Mouse (Mus musculus): ENCODE results near the gene 2700049A03Rik. TPM values are rescaled to one million over a fixed set of nuclear protein-coding genes. Genes with fewer than 3 reads are reported as not detected.
A peak's percentile ranks its signal among the peaks of the same experiment; 100 is the strongest.

2700049A03Rik gene
- polyA plus RNA-seq, 1 experiment: 1.7 TPM

DNA sequence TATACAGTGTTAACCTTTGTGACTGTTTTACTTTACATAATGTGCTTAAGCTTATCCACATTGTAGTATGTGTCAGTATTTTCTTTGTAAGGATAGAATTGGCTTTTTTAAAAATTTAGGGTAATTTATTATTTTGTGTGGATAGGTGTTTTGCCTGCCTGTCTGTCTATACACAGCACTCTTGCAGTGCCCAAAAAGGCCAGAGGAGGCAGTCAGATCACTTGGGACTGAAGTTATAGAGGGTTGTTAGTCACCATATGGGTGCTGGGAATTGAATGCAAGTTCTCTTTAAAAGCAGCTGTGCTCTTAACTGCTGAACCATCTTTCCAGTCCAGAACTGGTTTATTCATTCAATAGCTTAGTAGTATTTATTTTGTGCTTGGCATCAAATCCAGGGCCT is 4.5 kb downstream of the 2700049A03Rik start:
- TF ChIP-seq POLR2A (IDR thresholded peaks at IDR 0.05; ENCODE audit: low read depth, low read length) (no peak), CTCF (IDR thresholded peaks at IDR 0.05; ENCODE audit: extremely low read depth, insufficient read depth, insufficient read length, insufficient replicate concordance) (no peak)
- H3K4me3 ChIP-seq (ENCODE audit: extremely low read depth, insufficient read depth, insufficient read length): no peak overlapping the region
- no peak for DNase-seq (ENCODE audit: low read depth in 1 of 2, low spot score in 2 of 2)
- H3K27ac ChIP-seq (ENCODE audit: insufficient read depth, low read length): no peak overlapping the region
- H3K36me3 ChIP-seq (ENCODE audit: control insufficient read depth, insufficient read depth, low read length): peaks cover 7% of the 10 kb centered on the region
- H3K4me1 ChIP-seq (ENCODE audit: control insufficient read depth, insufficient read depth, insufficient read length): peaks cover 3% of the 10 kb centered on the region; the same call in 1 of the 2 replicates
- H3K27me3 ChIP-seq (ENCODE audit: control insufficient read depth, insufficient read depth, low read length): no peaks in the 10 kb centered on the region

GRCm38 (mm10) chr12:71147641-71148040 is 11.0 kb downstream of the 2700049A03Rik start:
- H3K36me3 ChIP-seq (ENCODE audit: control insufficient read depth, insufficient read depth, low read length): peaks cover 22% of the 10 kb centered on the region
- no peaks in the 10 kb centered on the region for H3K4me1 ChIP-seq (ENCODE audit: control insufficient read depth, insufficient read depth, insufficient read length)
- H3K27ac ChIP-seq (ENCODE audit: insufficient read depth, low read length): no peak overlapping the region
- no peak overlapping the region for H3K4me3 ChIP-seq (ENCODE audit: extremely low read depth, insufficient read depth, insufficient read length)
- TF ChIP-seq POLR2A (IDR thresholded peaks at IDR 0.05; ENCODE audit: low read depth, low read length) (no peak), CTCF (IDR thresholded peaks at IDR 0.05; ENCODE audit: extremely low read depth, insufficient read depth, insufficient read length, insufficient replicate concordance) (peak; percentile 20; the same call in 1 of the 2 replicates)
- peak; percentile 12 to 51 for DNase-seq (ENCODE audit: low read depth in 1 of 2, low spot score in 2 of 2)
- H3K27me3 ChIP-seq (ENCODE audit: control insufficient read depth, insufficient read depth, low read length): no peaks in the 10 kb centered on the region
- WGBS: 80% methylated on average over 3 of the region's 3 CpGs

GRCm38 (mm10) chr12:71148801-71149200 is 12.2 kb downstream of the 2700049A03Rik start:
- Histone ChIP-seq H3K4me3 (ENCODE audit: extremely low read depth, insufficient read depth, insufficient read length) (no peak overlapping the region), H3K27me3 (ENCODE audit: control insufficient read depth, insufficient read depth, low read length) (no peaks in the 10 kb centered on the region), H3K27ac (ENCODE audit: insufficient read depth, low read length) (no peak overlapping the region), H3K4me1 (ENCODE audit: control insufficient read depth, insufficient read depth, insufficient read length) (no peaks in the 10 kb centered on the region), H3K36me3 (ENCODE audit: control insufficient read depth, insufficient read depth, low read length) (peaks cover 24% of the 10 kb centered on the region)
- DNase-seq (ENCODE audit: low read depth in 1 of 2, low spot score in 2 of 2): no peak
- TF ChIP-seq POLR2A (IDR thresholded peaks at IDR 0.05; ENCODE audit: low read depth, low read length): no peak
- no peak for TF ChIP-seq CTCF (IDR thresholded peaks at IDR 0.05; ENCODE audit: extremely low read depth, insufficient read depth, insufficient read length, insufficient replicate concordance)
- 97% methylated on average over 9 of the region's 9 CpGs for WGBS

DNA sequence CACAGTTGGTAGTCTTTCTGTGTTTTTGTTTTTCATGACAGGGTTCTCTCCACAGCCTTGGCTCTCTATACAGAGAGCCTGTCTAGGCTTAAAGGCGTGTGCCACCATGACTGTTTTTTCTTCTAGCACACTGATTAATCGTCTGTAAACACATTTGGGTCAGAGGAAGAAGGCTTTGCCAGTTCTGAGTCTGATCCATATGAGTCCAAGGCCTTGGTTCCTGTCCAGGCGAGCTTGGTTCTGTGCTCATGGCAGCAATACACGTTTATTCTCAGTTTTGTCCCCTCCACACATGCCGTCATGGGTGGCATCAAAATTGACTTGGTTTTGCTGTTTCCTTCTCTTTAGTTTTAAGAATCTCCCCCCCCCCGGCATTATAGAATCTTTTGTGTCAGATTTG is 12.8 kb downstream of the 2700049A03Rik start:
- H3K36me3 ChIP-seq (ENCODE audit: control insufficient read depth, insufficient read depth, low read length): peaks cover 22% of the 10 kb centered on the region
- no peaks in the 10 kb centered on the region for H3K4me1 ChIP-seq (ENCODE audit: control insufficient read depth, insufficient read depth, insufficient read length)
- H3K27me3 ChIP-seq (ENCODE audit: control insufficient read depth, insufficient read depth, low read length): no peaks in the 10 kb centered on the region
- 86% methylated on average over 6 of the region's 6 CpGs for WGBS
- no peak overlapping the region for H3K27ac ChIP-seq (ENCODE audit: insufficient read depth, low read length)
- no peak overlapping the region for H3K4me3 ChIP-seq (ENCODE audit: extremely low read depth, insufficient read depth, insufficient read length)
- no peak for DNase-seq (ENCODE audit: low read depth in 1 of 2, low spot score in 2 of 2)
- TF ChIP-seq POLR2A (IDR thresholded peaks at IDR 0.05; ENCODE audit: low read depth, low read length): no peak
- no peak for TF ChIP-seq CTCF (IDR thresholded peaks at IDR 0.05; ENCODE audit: extremely low read depth, insufficient read depth, insufficient read length, insufficient replicate concordance)

GRCm38 (mm10) chr12:71150167-71150566 is 13.5 kb downstream of the 2700049A03Rik start:
- no peaks in the 10 kb centered on the region for H3K4me1 ChIP-seq (ENCODE audit: control insufficient read depth, insufficient read depth, insufficient read length)
- peaks cover 26% of the 10 kb centered on the region for H3K36me3 ChIP-seq (ENCODE audit: control insufficient read depth, insufficient read depth, low read length)
- no peak for DNase-seq (ENCODE audit: low read depth in 1 of 2, low spot score in 2 of 2)
- TF ChIP-seq CTCF (IDR thresholded peaks at IDR 0.05; ENCODE audit: extremely low read depth, insufficient read depth, insufficient read length, insufficient replicate concordance) (no peak), POLR2A (IDR thresholded peaks at IDR 0.05; ENCODE audit: low read depth, low read length) (no peak)
- 81% methylated on average over 8 of the region's 8 CpGs for WGBS
- no peaks in the 10 kb centered on the region for H3K27me3 ChIP-seq (ENCODE audit: control insufficient read depth, insufficient read depth, low read length)
- no peak overlapping the region for H3K4me3 ChIP-seq (ENCODE audit: extremely low read depth, insufficient read depth, insufficient read length)
- no peak overlapping the region for H3K27ac ChIP-seq (ENCODE audit: insufficient read depth, low read length)

- Histone ChIP-seq H3K36me3 (ENCODE audit: control insufficient read depth, insufficient read depth, low read length) (peaks cover 22% of the 10 kb centered on the region), H3K27me3 (ENCODE audit: control insufficient read depth, insufficient read depth, low read length) (no peaks in the 10 kb centered on the region), H3K4me1 (ENCODE audit: control insufficient read depth, insufficient read depth, insufficient read length) (no peaks in the 10 kb centered on the region), H3K27ac (ENCODE audit: insufficient read depth, low read length) (no peak overlapping the region), H3K4me3 (ENCODE audit: extremely low read depth, insufficient read depth, insufficient read length) (no peak overlapping the region)
- DNase-seq (ENCODE audit: low read depth in 1 of 2, low spot score in 2 of 2): no peak
- WGBS: 91% methylated on average over 6 of the region's 6 CpGs
- TF ChIP-seq POLR2A (IDR thresholded peaks at IDR 0.05; ENCODE audit: low read depth, low read length): no peak
- TF ChIP-seq CTCF (IDR thresholded peaks at IDR 0.05; ENCODE audit: extremely low read depth, insufficient read depth, insufficient read length, insufficient replicate concordance): no peak
Observed at GRCm38 (mm10) chr12:71154979-71155378, 18.3 kb downstream of the 2700049A03Rik start.

DNA sequence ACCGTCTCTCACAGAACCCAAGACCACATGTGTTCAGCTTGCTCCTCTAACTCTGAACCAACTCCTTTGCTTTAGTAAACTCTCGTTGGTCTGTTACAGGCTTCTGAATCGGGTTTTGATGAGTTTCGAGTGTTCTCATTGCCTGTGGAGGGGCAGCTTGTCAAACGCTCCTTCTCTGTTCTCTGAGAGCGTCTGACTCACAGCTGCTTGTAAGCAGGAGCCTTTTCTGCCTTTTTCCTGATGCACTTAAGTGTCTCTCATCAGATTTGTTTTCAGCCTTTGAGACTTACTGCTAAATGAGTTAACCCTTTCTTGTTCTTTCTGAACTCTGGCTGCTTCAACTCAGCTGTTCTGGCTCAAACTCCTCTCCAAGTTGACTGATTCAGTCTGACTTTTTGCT is 21.3 kb downstream of the 2700049A03Rik start:
- 89% methylated on average over 6 of the region's 6 CpGs for WGBS
- Histone ChIP-seq H3K4me1 (ENCODE audit: control insufficient read depth, insufficient read depth, insufficient read length) (no peaks in the 10 kb centered on the region), H3K36me3 (ENCODE audit: control insufficient read depth, insufficient read depth, low read length) (peaks cover 28% of the 10 kb centered on the region), H3K4me3 (ENCODE audit: extremely low read depth, insufficient read depth, insufficient read length) (no peak overlapping the region), H3K27me3 (ENCODE audit: control insufficient read depth, insufficient read depth, low read length) (no peaks in the 10 kb centered on the region), H3K27ac (ENCODE audit: insufficient read depth, low read length) (no peak overlapping the region)
- no peak for DNase-seq (ENCODE audit: low read depth in 1 of 2, low spot score in 2 of 2)
- no peak for TF ChIP-seq POLR2A (IDR thresholded peaks at IDR 0.05; ENCODE audit: low read depth, low read length)
- no peak for TF ChIP-seq CTCF (IDR thresholded peaks at IDR 0.05; ENCODE audit: extremely low read depth, insufficient read depth, insufficient read length, insufficient replicate concordance)
